Mouse (Mus musculus) lung, embryonic 15.5 days (tissue): Measurements from ENCODE around the gene Fars2. TPM values are rescaled to one million over a fixed set of nuclear protein-coding genes. Genes with fewer than 3 reads are reported as not detected.

Experiments
- ATAC-seq: fragments of 200-750 bp; cut with Nextera tagmentation; 2 replicates; pipeline ENCODE4 v1.8.0; 2017; ENCODE audit warnings: moderate number of reproducible peaks, borderline replicate concordance; ENCODE audit not compliant: low FRiP score, low TSS enrichment; ENCODE audit errors: extremely low read depth
- H3K27ac ChIP-seq: fragments of 300-500 bp; sonication (generic); 2 replicates; pipeline ENCODE4 v1.5.1; 2015; ENCODE audit warnings: moderate library complexity, mild to moderate bottlenecking, inconsistent platforms
- H3K27me3 ChIP-seq: fragments of 300-500 bp; sonication (generic); 2 replicates; pipeline ENCODE4 v1.6.1; 2015; ENCODE audit warnings: inconsistent platforms
- H3K36me3 ChIP-seq: fragments of 300-500 bp; sonication (generic); 2 replicates; pipeline ENCODE4 v1.6.1; 2015; ENCODE audit warnings: inconsistent platforms
- H3K4me1 ChIP-seq: fragments of 300-500 bp; sonication (generic); 2 replicates; pipeline ENCODE4 v1.6.1; 2015; ENCODE audit warnings: inconsistent platforms
- H3K4me2 ChIP-seq: fragments of 300-500 bp; sonication (generic); 2 replicates; pipeline ENCODE4 v1.6.1; 2015; ENCODE audit warnings: inconsistent platforms, mild to moderate bottlenecking, moderate library complexity
- H3K4me3 ChIP-seq: fragments of 300-500 bp; sonication (generic); 2 replicates; pipeline ENCODE4 v1.5.1; 2015; ENCODE audit warnings: mild to moderate bottlenecking, inconsistent platforms
- H3K9ac ChIP-seq: fragments of 300-500 bp; sonication (generic); 2 replicates; pipeline ENCODE4 v1.6.1; 2015; ENCODE audit warnings: inconsistent platforms
- H3K9me3 ChIP-seq: fragments of 300-500 bp; sonication (generic); 2 replicates; pipeline ENCODE4 v1.6.1; 2016; ENCODE audit warnings: inconsistent platforms
- WGBS: fragments of 180-500 bp; shearing (Covaris S2); methylation state at CpG from one replicate; pipeline ENCODE4 v1.1.7; 2015; 5-methylcytosine and 5-hydroxymethylcytosine counted together
- polyA plus RNA-seq: library from polyadenylated mRNA; unstranded; fragments of >200 nt; fragmentation: Nextera tagmentation; extraction: Ambion mirVana; gene quantifications from 2 replicates; pipeline ENCODE4 v1.2.1, GENCODE M21; 2015

Fars2 gene
- polyA plus RNA-seq, 1 experiment from 2014 or later: 37.3 TPM

DNA sequence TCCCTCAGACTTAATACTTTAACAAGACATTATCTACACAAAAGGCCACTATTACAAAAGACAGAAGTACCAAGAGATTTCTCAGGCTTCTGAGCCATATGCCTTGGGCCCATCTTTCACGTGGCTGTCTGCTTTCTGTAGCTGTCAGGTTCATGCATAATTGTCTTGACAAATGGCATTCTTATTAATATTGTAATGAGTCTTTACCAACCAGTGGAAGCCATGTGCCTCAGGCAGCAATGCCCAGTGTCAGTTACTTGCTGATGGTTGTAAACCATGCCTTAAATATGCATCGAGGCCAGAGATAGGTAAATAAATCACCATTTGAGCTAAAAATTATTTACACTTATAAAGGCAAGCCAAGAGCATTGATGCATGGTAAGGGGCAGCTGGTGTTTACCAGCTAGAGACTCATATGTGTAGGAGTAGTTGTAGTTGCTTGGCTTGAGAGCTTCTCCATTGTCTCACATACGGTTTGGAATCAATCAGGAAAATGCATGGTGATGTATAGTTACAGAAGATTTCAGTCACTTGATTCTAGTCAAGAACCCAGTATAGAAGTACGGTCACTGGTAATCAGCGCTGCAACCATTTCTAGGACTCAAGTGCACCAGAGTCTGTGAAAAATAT lies 76.4 kb downstream of the Fars2 start:
- Histone ChIP-seq H3K4me2 (no peak overlapping the region), H3K27ac (no peak overlapping the region), H3K4me3 (no peak overlapping the region), H3K9ac (no peak overlapping the region), H3K4me1 (peaks cover 14% of the 10 kb centered on the region), H3K27me3 (no peaks in the 10 kb centered on the region), H3K9me3 (no peaks in the 10 kb centered on the region), H3K36me3 (no peaks in the 10 kb centered on the region)
- WGBS: 78% methylated on average over 5 of the region's 5 CpGs
- no peak for ATAC-seq

GRCm38 (mm10) chr13:36199288-36199687 lies 82.1 kb downstream of the Fars2 start:
- 76% methylated on average over 1 of the region's 1 CpGs for WGBS
- Histone ChIP-seq H3K27ac (no peak overlapping the region), H3K4me2 (no peak overlapping the region), H3K27me3 (no peaks in the 10 kb centered on the region), H3K36me3 (no peaks in the 10 kb centered on the region), H3K9me3 (no peaks in the 10 kb centered on the region), H3K4me1 (peaks cover 14% of the 10 kb centered on the region), H3K4me3 (no peak overlapping the region), H3K9ac (no peak overlapping the region)
- ATAC-seq: no peak

DNA sequence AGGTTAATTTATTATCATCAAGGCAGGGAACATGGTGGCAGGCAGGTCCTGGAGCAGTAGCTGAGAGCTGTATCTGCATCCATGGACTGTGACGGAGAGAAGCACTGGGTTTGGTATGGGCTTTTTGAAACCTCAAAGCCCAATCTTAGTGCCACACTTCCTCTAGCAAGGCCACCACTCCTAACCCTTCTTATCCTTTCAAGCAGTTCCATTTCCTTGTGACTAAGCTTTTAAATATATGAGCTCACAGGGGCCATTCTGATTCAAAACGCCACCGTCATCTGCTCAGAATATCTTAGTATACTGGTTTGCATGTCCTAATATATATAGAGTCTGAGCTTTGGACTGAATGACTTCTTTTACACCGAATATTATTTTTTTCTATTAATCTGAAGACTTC lies 83.2 kb downstream of the Fars2 start:
- Histone ChIP-seq H3K27ac (no peak overlapping the region), H3K4me2 (no peak overlapping the region), H3K9ac (no peak overlapping the region), H3K4me3 (no peak overlapping the region), H3K4me1 (peaks cover 14% of the 10 kb centered on the region), H3K9me3 (no peaks in the 10 kb centered on the region), H3K36me3 (no peaks in the 10 kb centered on the region), H3K27me3 (no peaks in the 10 kb centered on the region)
- no peak for ATAC-seq
- 75% methylated on average over 4 of the region's 4 CpGs for WGBS

- no peaks in the 10 kb centered on the region for H3K9me3 ChIP-seq
- 85% methylated on average over 2 of the region's 2 CpGs for WGBS
- no peak for ATAC-seq
- H3K36me3 ChIP-seq: no peaks in the 10 kb centered on the region
- H3K27me3 ChIP-seq: no peaks in the 10 kb centered on the region
- H3K4me1 ChIP-seq: peaks cover 4% of the 10 kb centered on the region
- no peak overlapping the region for H3K9ac ChIP-seq
- H3K4me3 ChIP-seq: no peak overlapping the region
- no peak overlapping the region for H3K27ac ChIP-seq
- H3K4me2 ChIP-seq: no peak overlapping the region
Observed at GRCm38 (mm10) chr13:36202496-36202895, 85.3 kb downstream of the Fars2 start.

- no peak overlapping the region for H3K4me2 ChIP-seq
- no peaks in the 10 kb centered on the region for H3K36me3 ChIP-seq
- no peaks in the 10 kb centered on the region for H3K4me1 ChIP-seq
- 78% methylated on average over 6 of the region's 6 CpGs for WGBS
- H3K27ac ChIP-seq: no peak overlapping the region
- ATAC-seq: peak; percentile 69; the same call in 1 of the 2 replicates
- no peak overlapping the region for H3K9ac ChIP-seq
- H3K4me3 ChIP-seq: no peak overlapping the region
- H3K27me3 ChIP-seq: no peaks in the 10 kb centered on the region
- H3K9me3 ChIP-seq: no peaks in the 10 kb centered on the region
Observed at GRCm38 (mm10) chr13:36203014-36203413, 85.8 kb downstream of the Fars2 start.

DNA sequence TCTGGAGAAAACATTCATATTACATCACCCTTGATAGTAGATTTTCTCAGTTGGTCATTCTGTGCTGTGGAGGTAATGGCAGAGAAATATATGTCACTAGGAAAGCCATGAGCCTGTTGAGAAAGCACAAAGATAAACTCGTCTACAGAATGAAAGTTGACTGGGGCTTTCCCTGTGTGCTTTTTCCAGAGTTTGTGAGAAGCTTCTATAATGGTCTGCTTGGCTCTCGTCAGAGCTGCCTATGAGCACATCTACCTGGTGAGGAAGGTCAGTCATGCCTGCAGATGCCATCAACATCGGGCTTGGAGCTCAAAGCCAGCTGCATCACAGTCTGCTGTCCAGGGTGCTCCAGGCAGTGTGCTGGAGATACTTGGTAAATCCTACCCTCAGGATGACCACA lies 87.1 kb downstream of the Fars2 start:
- Histone ChIP-seq H3K27ac (no peak overlapping the region), H3K9me3 (no peaks in the 10 kb centered on the region), H3K4me2 (no peak overlapping the region), H3K4me1 (no peaks in the 10 kb centered on the region), H3K36me3 (no peaks in the 10 kb centered on the region), H3K27me3 (no peaks in the 10 kb centered on the region), H3K4me3 (no peak overlapping the region), H3K9ac (no peak overlapping the region)
- WGBS: 72% methylated on average over 3 of the region's 3 CpGs
- ATAC-seq: no peak

GRCm38 (mm10) chr13:36210965-36211364 lies 93.8 kb downstream of the Fars2 start:
- 84% methylated on average over 3 of the region's 3 CpGs for WGBS
- ATAC-seq: no peak

DNA sequence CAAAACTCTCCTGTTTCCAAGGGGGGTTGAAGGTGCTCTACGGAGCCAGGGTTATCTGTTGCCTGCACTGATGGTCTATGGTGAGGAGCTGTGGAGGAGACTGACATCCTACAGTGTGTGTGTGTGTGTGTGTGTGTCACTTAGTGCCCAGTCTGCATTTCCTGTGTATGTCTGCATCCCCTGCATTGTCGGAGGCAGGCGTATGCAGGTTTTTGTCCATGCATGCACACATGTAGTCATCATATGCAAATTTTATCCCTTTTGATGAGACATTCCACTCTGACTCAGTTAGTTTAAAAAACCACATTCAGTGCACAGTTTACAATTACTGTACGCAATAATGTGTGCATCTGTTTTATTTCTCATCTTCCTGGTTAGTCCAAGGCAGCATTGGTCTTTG lies 96.8 kb downstream of the Fars2 start:
- WGBS: 82% methylated on average over 4 of the region's 4 CpGs
- no peaks in the 10 kb centered on the region for H3K4me1 ChIP-seq
- no peak overlapping the region for H3K27ac ChIP-seq
- H3K9ac ChIP-seq: no peak overlapping the region
- no peak for ATAC-seq
- H3K9me3 ChIP-seq: no peaks in the 10 kb centered on the region
- H3K4me3 ChIP-seq: no peak overlapping the region
- H3K4me2 ChIP-seq: no peak overlapping the region
- no peaks in the 10 kb centered on the region for H3K27me3 ChIP-seq
- no peaks in the 10 kb centered on the region for H3K36me3 ChIP-seq

More at GRCm38 (mm10) chr13:36210965-36211364, 93.8 kb downstream of the Fars2 start:
- H3K4me2 ChIP-seq: no peak overlapping the region
- no peaks in the 10 kb centered on the region for H3K9me3 ChIP-seq
- H3K27me3 ChIP-seq: no peaks in the 10 kb centered on the region
- H3K4me1 ChIP-seq: no peaks in the 10 kb centered on the region
- no peak overlapping the region for H3K27ac ChIP-seq
- no peak overlapping the region for H3K4me3 ChIP-seq
- H3K9ac ChIP-seq: no peak overlapping the region
- H3K36me3 ChIP-seq: no peaks in the 10 kb centered on the region

- Histone ChIP-seq H3K4me2 (no peak overlapping the region), H3K27me3 (no peaks in the 10 kb centered on the region), H3K4me3 (no peak overlapping the region), H3K9ac (no peak overlapping the region), H3K9me3 (no peaks in the 10 kb centered on the region), H3K4me1 (no peaks in the 10 kb centered on the region), H3K36me3 (no peaks in the 10 kb centered on the region), H3K27ac (no peak overlapping the region)
- 91% methylated on average over 3 of the region's 3 CpGs for WGBS
- ATAC-seq: no peak
Observed at GRCm38 (mm10) chr13:36216005-36216404, 98.8 kb downstream of the Fars2 start.

DNA sequence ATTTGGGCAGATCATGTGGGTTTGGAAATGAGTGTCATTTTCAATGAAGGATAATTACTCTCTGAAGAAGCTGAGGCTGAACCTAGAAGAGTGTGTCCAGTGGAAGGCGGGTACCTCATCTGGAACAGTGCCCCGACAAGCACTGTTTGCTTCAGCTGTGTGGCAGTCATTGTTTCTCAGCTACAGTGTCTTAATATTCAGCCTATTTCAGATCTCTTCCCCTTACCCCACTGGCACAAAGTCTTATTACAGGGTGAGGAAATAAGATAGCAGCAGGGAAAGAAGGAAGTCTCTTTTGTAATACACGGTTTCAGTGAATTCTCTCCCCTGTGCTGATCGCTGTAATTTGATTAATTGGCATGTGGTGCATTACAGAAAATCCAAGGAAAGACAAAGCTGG lies 101.1 kb downstream of the Fars2 start:
- Histone ChIP-seq H3K27me3 (no peaks in the 10 kb centered on the region), H3K27ac (no peak overlapping the region), H3K4me2 (no peak overlapping the region), H3K9ac (no peak overlapping the region), H3K36me3 (no peaks in the 10 kb centered on the region), H3K9me3 (no peaks in the 10 kb centered on the region), H3K4me3 (no peak overlapping the region), H3K4me1 (no peaks in the 10 kb centered on the region)
- WGBS: 73% methylated on average over 4 of the region's 4 CpGs
- ATAC-seq: no peak

GRCm38 (mm10) chr13:36219506-36219905 lies 102.3 kb downstream of the Fars2 start:
- H3K4me2 ChIP-seq: no peak overlapping the region
- H3K9ac ChIP-seq: no peak overlapping the region
- no peaks in the 10 kb centered on the region for H3K27me3 ChIP-seq
- no peaks in the 10 kb centered on the region for H3K4me1 ChIP-seq
- WGBS: 78% methylated on average over 5 of the region's 5 CpGs
- H3K4me3 ChIP-seq: no peak overlapping the region
- ATAC-seq: no peak
- no peaks in the 10 kb centered on the region for H3K9me3 ChIP-seq
- H3K36me3 ChIP-seq: no peaks in the 10 kb centered on the region
- H3K27ac ChIP-seq: no peak overlapping the region

DNA sequence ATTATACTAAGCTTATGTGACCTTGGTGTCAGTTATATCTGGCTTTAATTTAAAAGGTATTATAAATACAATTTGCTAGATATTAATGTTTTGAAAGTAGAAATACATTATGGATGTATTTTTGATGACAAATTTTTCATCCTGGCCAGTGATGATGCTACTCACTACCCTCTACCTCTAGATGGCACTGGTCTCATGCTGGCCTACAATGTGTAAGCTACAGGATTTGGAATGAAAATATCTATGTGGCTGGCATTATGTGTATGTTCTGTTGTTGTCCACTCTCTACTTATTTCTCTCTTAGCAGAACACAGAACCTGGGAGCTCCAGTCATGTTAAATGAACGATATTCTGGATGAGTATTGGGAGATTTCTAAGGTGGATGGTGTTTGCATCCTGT lies 104.7 kb downstream of the Fars2 start:
- Histone ChIP-seq H3K27me3 (no peaks in the 10 kb centered on the region), H3K4me2 (no peak overlapping the region), H3K27ac (no peak overlapping the region), H3K9ac (no peak overlapping the region), H3K4me3 (no peak overlapping the region), H3K36me3 (no peaks in the 10 kb centered on the region), H3K4me1 (no peaks in the 10 kb centered on the region), H3K9me3 (no peaks in the 10 kb centered on the region)
- ATAC-seq: no peak
- 88% methylated on average over 1 of the region's 1 CpGs for WGBS

- Histone ChIP-seq H3K27ac (no peak overlapping the region), H3K9ac (no peak overlapping the region), H3K36me3 (no peaks in the 10 kb centered on the region), H3K4me1 (no peaks in the 10 kb centered on the region), H3K4me3 (no peak overlapping the region), H3K4me2 (no peak overlapping the region), H3K27me3 (no peaks in the 10 kb centered on the region), H3K9me3 (no peaks in the 10 kb centered on the region)
- ATAC-seq: no peak
Observed at GRCm38 (mm10) chr13:36222721-36223120, 105.5 kb downstream of the Fars2 start.
